Mouse (Mus musculus) frontal cortex, adult 2 months (tissue): ENCODE data around the gene Sell. TPM values are rescaled to one million over a fixed set of nuclear protein-coding genes. Genes with fewer than 3 reads are reported as not detected.

Experiments used
- DNase-seq, 2 experiments: peaks; one replicate each; pipeline ENCODE4 v3.0.0; 2022; ENCODE audit warnings: low spot score in 1 of 2; ENCODE audit errors: extremely low spot score in 1 of 2
- polyA plus RNA-seq: library from polyadenylated mRNA; depleted of rRNA; stranded (reverse); fragments of >200 nt; gene quantifications from 2 replicates; pipeline ENCODE4 v1.2.3, GENCODE M21; 2012; rRNA removed

The Sell gene
- polyA plus RNA-seq, 1 experiment = 0.24 TPM

DNA sequence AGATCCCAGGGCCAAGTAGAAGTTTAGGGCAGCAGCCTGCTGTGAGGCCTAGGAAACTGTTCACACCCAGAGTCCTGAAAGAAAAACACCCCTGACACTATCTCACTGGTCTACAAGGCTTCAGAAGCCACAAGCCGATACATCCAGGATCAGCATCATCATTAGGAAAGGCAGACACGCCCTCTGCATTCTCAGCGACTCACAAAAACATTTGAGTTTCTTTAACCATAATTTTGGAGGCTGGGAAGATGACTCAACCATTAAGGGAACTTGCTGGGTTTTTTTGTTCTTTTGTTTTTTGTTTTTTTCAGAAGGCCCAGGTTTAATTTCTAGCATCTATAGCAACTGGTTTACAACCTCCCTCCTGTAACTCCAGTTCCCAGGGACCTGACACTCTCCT is 62.1 kb downstream of the Sell start:
- DNase-seq = no peak

DNA sequence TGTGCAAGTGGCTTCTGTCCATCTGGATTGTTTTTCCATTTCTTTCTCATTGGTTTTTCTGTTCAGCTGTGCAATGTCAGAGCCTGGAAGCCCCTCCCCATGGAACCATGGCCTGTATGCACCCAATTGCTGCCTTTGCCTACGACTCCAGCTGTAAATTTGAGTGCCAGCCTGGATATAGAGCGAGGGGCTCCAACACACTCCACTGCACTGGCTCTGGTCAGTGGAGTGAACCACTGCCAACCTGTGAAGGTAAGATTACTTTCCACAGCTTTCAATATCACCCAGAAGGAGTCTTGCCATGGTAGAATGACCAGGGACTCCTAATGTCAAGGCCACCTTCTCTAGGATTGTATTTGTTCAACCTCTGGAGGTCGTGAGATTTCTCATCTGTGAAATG is 68.2 kb downstream of the Sell start:
- DNase-seq = no peak

DNA sequence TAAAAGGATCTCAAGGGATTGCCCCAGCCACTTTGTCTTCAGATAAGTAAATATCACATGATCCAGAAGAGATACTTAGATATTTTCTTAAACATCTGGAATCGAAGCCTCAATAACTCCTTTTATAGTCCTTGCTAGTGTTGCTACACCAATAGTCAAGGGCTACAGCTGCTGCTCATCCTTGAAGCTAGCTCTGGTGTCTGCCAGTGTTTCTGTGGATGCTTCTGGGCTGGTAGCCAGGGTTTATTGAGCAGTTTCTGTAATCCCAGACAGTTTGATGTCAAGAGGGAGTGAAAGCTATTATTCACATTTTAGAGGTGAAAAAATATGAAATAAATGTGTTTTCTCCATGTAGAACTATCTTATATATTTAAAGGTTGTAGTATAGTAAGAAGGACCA is 70.8 kb downstream of the Sell start:
- DNase-seq = no peak

Other genes starting within 250 kb of the Sell start
- 18.7 and 24.0 TPM in 2 replicates for gene Scyl3, start 132.9 kb upstream of the Sell start, polyA plus RNA-seq
- 0.98 and 1.4 TPM in 2 replicates for gene BC055324, start 67.2 kb upstream of the Sell start, polyA plus RNA-seq
- gene Mettl18, start 67.1 kb upstream of the Sell start, polyA plus RNA-seq = 3.4 and 4.4 TPM in 2 replicates
- 0.02 TPM in 1 of 2 replicates, not detected in the other for gene Sele, start 13.7 kb upstream of the Sell start, polyA plus RNA-seq
- 0.06 TPM in 1 of 2 replicates, not detected in the other for gene Selp, start 53.3 kb downstream of the Sell start, polyA plus RNA-seq
- 0.27 and 0.46 TPM in 2 replicates for gene F5, start 89.9 kb downstream of the Sell start, polyA plus RNA-seq
- 11.7 and 12.4 TPM in 2 replicates for gene Slc19a2, start 187.1 kb downstream of the Sell start, polyA plus RNA-seq
- gene Ccdc181, start 213.6 kb downstream of the Sell start, polyA plus RNA-seq = 22.1 and 22.8 TPM in 2 replicates
- gene Nme7, start 242.1 kb downstream of the Sell start, polyA plus RNA-seq = 22.2 and 24.7 TPM in 2 replicates
- gene Blzf1, start 245.5 kb downstream of the Sell start, polyA plus RNA-seq = 20.8 and 22.8 TPM in 2 replicates